Mouse (Mus musculus) erythroblast, adult 5-6 weeks (primary cell): ENCODE results near the gene Hepacam. TPM values are rescaled to one million over a fixed set of nuclear protein-coding genes. Genes with fewer than 3 reads are reported as not detected.

Source experiments
- ATAC-seq: replicated peaks from 2 replicates; pipeline ENCODE4 v1.8.0; 2016; ENCODE audit warnings: moderate number of reproducible peaks, mild to moderate bottlenecking, moderate TSS enrichment, inconsistent platforms; ENCODE audit not compliant: poor library complexity, low FRiP score, severe bottlenecking
- total RNA-seq, 2 experiments: library from RNA; stranded (forward) in 1 of 2; stranded (reverse) in 1 of 2; fragments of 150-400 nt in 1 of 2; fragments of 200-764, 138-1000 nt in 1 of 2; gene quantifications; 2 replicates each; pipeline versions ENCODE4 v1.2.3 to v1.2.4; 2015 to 2017; ENCODE audit warnings: low replicate concordance in 2 of 2

The Hepacam gene
- total RNA-seq, 2 experiments from 2014 or later: not detected

DNA sequence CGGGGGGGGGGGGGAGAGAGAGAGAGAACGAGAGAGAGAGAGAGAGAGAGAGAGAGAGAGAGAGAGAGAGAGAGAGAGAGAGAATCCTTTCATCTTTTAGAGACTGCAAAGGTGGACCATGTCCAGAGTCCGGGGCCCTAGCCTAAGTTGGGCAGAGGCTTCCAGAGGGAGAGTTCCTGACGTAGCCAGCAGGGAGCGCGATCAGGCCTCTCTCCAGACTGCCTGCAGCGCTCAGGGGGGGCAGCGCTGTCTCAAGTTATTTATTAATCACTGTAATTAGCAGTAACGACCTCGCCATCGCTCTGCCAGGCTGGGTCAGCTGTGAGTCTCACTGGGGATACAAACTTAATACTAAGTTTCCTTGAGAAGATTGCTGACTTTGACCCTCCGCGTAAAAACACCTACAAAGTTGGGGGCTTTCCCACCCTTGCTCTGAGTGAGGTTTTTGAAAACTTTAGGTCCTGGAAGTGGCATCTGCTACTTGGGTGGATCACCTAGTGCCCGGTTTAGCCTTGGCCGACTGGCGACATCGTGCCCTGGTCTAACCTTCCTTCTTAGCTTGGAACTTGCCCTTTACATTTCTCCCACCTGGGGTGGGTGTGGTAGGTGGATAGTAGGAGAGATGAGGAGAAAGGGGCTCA lies 65.0 kb downstream of the Hepacam start:
- ATAC-seq: no peak

DNA sequence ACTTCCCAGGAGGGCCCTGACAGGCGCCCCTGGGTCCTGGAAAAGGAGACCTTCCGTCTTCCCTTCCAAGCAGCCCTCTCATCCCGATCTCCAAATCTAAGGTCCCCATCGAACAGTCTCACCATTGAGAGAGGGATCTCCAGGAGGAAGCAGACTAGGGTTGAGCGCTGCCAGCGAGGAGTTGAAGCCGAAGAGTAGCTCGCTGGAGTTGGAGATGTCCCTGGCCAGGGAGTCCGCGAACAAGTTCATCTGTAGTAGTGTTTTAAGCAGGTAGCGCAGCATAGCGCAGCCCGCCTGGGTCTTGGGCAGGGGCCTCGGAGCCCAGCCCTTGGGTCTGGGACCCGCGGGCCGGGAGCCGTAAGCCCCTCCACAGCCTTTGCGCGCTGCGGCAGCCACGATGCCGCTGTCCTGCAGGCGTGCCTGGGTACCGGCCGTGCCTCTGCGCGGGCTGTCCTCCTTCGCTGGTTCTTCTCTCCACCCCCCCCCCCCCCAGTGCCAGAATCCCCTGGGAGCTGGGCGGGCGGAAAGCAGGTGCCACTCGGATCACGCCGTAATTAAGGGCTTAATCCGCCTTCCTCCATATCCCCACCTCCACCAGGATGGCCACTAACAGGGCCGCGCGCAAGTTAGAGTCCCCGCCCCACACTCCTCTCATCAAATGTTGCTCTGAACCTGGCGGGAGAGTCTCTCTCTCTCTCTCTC lies 65.7 kb downstream of the Hepacam start, which contains the start of gene Robo3:
Robo3 (minus strand) TSS at position 527 of the 702 bp plus-strand sequence.
- no peak for ATAC-seq

DNA sequence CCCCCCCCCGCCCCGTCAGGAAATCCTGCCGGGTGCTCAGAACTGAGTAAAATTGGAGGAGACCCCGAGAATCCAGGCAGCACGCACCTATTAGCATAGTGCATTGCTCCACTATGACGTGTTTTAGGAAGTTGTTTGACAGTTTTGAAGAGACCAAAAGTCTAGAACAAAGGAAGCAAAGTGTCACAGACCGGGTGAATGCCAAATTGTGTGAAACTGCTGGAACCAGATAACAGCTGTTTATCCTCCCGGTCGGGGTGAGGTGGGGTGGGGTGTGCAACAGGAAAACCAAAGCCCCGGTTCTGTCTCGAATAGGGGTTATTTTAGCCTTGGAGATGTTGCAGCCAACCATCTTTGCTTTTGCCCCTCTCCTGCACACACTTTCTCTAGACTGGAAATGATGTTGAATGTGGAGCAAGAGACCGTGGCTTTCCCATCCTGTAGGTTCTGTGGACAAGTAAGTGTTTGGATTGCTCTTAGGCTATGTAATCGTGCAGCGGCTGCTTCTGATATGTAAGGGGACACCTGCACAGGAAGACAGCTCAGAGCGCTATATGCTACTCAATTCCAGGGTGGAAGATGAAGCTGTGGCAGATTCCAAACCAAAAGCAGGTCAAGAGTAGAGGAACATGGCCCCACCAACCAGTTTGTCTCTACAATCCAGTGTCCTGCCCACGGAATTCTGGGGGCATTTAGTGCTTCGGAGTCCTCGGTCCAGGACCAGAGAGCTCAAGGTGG lies 66.8 kb downstream of the Hepacam start:
- ATAC-seq: no peak

DNA sequence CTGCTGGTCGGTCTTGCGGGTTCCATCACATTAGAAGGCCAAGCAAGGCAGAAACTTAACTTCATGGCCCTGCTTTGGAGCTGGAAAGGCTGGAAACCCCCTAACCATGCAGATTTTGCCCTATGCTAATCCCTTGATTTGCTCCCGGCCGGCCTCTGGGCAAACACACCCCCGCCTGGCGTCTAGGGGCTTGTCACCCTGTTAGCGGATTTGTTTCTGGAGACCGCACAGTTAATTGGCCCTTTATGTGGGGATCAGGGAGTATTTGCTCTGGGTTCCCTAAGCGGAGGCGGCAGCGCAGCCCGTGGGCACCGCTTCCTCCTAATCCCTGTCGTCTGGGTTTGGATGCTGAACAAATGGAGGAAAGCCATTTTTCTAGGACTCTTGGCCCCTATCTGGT lies 67.8 kb downstream of the Hepacam start:
- no peak for ATAC-seq

DNA sequence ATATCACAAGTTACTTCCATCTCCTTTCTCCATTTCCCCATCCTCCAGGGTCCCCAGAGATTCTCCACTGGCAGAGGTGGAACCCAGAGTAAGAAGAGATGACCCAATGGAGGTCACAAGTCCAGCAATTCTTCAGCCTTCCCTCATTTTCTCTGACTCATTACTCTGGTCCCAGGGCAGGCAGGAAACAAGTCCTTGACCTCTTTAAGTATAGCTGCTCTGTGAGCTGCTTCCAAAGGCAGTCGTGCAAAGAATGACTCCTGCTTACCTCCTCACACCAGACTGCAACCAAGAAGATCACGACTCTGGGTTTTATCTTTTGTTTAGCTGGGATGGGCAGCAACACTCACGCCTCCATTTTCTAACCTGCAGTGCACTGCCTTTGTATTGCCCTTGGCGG lies 68.5 kb downstream of the Hepacam start:
- no peak for ATAC-seq

Other genes with a start within 250 kb of the Hepacam start
- gene Pknox2, start 219.9 kb upstream of the Hepacam start, total RNA-seq (2015; ENCODE audit: low replicate concordance): 0.58 TPM in 1 of 2 replicates, not detected in the other
- 0.09 TPM in 1 of 2 replicates, not detected in the other for gene Pknox2, start 219.9 kb upstream of the Hepacam start, total RNA-seq (2017; ENCODE audit: low replicate concordance)
- gene Tmem218, start 159.1 kb upstream of the Hepacam start, total RNA-seq (2015; ENCODE audit: low replicate concordance): 2.5 TPM in 1 of 2 replicates, not detected in the other
- 0.42 and 0.68 TPM in 2 replicates for gene Tmem218, start 159.1 kb upstream of the Hepacam start, total RNA-seq (2017; ENCODE audit: low replicate concordance)
- 2.1 and 2.5 TPM in 2 replicates for gene Slc37a2, start 111.6 kb upstream of the Hepacam start, total RNA-seq (2015; ENCODE audit: low replicate concordance)
- 1.7 and 1.8 TPM in 2 replicates for gene Slc37a2, start 111.6 kb upstream of the Hepacam start, total RNA-seq (2017; ENCODE audit: low replicate concordance)
- gene Ccdc15, start 18.9 kb upstream of the Hepacam start, total RNA-seq (2015; ENCODE audit: low replicate concordance): 0.96 and 8.2 TPM in 2 replicates
- 2.6 and 4.6 TPM in 2 replicates for gene Ccdc15, start 18.9 kb upstream of the Hepacam start, total RNA-seq (2017; ENCODE audit: low replicate concordance)
- not detected in 2 replicates for gene Robo4, start 34.5 kb downstream of the Hepacam start, total RNA-seq (2015; ENCODE audit: low replicate concordance)
- gene Robo4, start 34.5 kb downstream of the Hepacam start, total RNA-seq (2017; ENCODE audit: low replicate concordance): not detected in 2 replicates
- gene Robo3, start 65.9 kb downstream of the Hepacam start, total RNA-seq (2015; ENCODE audit: low replicate concordance): not detected in 2 replicates
- gene Robo3, start 65.9 kb downstream of the Hepacam start, total RNA-seq (2017; ENCODE audit: low replicate concordance): not detected in 2 replicates
- gene Msantd2, start 122.0 kb downstream of the Hepacam start, total RNA-seq (2015; ENCODE audit: low replicate concordance): 2.3 and 2.5 TPM in 2 replicates
- gene Msantd2, start 122.0 kb downstream of the Hepacam start, total RNA-seq (2017; ENCODE audit: low replicate concordance): 8.2 and 10.7 TPM in 2 replicates
- not detected in 2 replicates for gene Esam, start 160.7 kb downstream of the Hepacam start, total RNA-seq (2015; ENCODE audit: low replicate concordance)
- 0.42 TPM in 1 of 2 replicates, not detected in the other for gene Esam, start 160.7 kb downstream of the Hepacam start, total RNA-seq (2017; ENCODE audit: low replicate concordance)
- not detected in 2 replicates for gene Vsig2, start 171.9 kb downstream of the Hepacam start, total RNA-seq (2015; ENCODE audit: low replicate concordance)
- gene Vsig2, start 171.9 kb downstream of the Hepacam start, total RNA-seq (2017; ENCODE audit: low replicate concordance): not detected in 2 replicates
- 1.7 TPM in 1 of 2 replicates, not detected in the other for gene Nrgn, start 185.6 kb downstream of the Hepacam start, total RNA-seq (2015; ENCODE audit: low replicate concordance)
- 2.9 TPM in 1 of 2 replicates, not detected in the other for gene Nrgn, start 185.6 kb downstream of the Hepacam start, total RNA-seq (2017; ENCODE audit: low replicate concordance)
- gene Siae, start 188.3 kb downstream of the Hepacam start, total RNA-seq (2015; ENCODE audit: low replicate concordance): 1.7 and 1.9 TPM in 2 replicates
- gene Siae, start 188.3 kb downstream of the Hepacam start, total RNA-seq (2017; ENCODE audit: low replicate concordance): 1.4 and 2.6 TPM in 2 replicates
- not detected in 2 replicates for gene Spa17, start 246.4 kb downstream of the Hepacam start, total RNA-seq (2015; ENCODE audit: low replicate concordance)
- 1.4 TPM in 1 of 2 replicates, not detected in the other for gene Spa17, start 246.4 kb downstream of the Hepacam start, total RNA-seq (2017; ENCODE audit: low replicate concordance)